Mouse (Mus musculus): ENCODE data around the gene Ryr1.
"Not testable (repeated sequence)": the region's sequence is repeated elsewhere in the genome, so short reads cannot be mapped to it uniquely, and the experiment has no call there.

The Ryr1 gene

DNA sequence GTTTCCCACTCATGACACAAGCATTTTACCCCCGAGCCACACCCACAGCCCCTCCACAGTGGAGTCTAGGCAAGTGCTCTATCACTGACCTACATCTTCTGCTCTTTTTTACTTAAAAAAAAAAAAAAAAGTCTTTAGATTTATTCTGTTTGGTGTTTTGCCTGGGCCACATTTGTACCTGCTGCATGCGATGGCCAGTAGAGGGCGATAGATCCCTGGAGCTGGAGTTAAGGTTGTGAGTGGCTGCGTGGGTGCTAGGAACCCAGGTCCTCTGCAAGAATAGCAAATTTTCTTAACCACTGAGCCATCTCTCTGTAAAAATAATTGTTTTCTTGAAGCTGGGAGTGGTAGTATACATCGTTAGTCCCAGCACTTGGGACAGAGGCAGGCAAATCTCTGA lies 133.4 kb downstream of the Ryr1 start:
- peak; percentile 62 for DNase-seq (ENCODE audit: low read depth, low spot score)

DNA sequence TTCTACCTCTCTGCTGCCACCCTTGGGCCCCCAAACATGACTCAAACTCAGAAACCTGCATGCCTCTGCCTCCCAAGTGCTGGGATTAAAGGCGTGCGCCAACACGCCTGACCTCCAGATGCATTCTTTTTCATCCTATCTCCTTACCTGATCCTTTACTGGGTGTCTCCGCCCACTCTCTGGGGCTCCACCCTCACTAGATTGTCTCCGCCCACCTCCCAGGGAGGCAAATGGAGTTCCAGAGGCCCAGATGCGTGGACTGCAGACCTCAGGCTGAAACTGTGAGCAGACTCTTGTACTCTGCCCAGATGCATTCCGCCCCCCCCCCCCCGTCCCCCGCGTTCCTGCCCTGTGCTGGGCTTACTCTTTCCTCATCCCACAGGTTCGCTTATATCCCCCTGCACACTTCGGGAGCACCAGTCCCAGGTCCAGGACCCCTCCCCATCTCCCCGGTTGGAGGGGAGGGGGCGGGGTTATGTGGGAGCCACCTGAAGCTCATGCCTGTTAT lies 134.2 kb downstream of the Ryr1 start:
- DNase-seq (ENCODE audit: low read depth, low spot score), result no peak

- no peak for DNase-seq (ENCODE audit: low read depth, low spot score)
Measured at GRCm38 (mm10) chr7:28985207-28985606, 139.8 kb downstream of the Ryr1 start.

DNA sequence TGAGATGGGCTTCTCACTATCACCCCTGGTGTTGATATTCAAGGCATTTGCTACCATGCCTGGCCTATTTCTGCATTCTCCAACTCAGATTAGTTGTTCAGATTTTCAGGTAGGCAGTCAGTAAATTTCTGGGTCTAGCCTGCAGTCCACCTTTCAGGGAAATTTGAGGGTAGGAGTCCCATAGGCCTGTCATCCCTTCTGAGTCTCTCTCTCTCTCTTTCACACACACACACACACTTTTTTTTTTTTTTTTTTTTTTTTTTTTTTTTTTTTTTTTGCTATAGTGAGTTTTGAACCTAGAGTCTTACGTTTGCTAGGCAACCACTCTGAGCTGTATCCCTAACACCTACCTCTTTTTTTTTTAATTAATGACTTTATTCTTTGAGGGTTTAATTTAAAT lies 140.5 kb downstream of the Ryr1 start:
- DNase-seq (ENCODE audit: low read depth, low spot score), result no peak

DNA sequence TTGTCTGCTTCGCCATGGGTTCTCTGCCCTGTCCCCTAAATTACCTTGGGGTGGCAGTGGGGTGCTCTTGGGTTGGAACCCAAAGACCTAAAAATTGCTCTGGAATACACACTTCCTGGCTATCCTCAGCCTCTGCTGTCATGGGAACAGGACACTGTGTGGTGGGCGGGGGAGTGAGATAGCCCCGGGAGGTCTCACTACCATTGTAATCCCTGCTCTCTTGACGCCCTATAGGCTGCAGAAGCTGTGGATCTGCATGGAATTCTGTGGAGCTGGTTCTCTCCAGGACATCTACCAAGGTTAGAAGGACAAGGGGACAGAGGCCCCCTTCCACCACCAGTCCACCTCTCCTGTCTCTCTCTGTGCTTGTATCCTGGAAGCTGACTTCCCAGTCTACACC lies 141.1 kb downstream of the Ryr1 start:
- DNase-seq (ENCODE audit: low read depth, low spot score), result no peak

GRCm38 (mm10) chr7:28983141-28983564 lies 141.8 kb downstream of the Ryr1 start:
- DNase-seq (ENCODE audit: low read depth, low spot score), result peak; percentile 54

DNA sequence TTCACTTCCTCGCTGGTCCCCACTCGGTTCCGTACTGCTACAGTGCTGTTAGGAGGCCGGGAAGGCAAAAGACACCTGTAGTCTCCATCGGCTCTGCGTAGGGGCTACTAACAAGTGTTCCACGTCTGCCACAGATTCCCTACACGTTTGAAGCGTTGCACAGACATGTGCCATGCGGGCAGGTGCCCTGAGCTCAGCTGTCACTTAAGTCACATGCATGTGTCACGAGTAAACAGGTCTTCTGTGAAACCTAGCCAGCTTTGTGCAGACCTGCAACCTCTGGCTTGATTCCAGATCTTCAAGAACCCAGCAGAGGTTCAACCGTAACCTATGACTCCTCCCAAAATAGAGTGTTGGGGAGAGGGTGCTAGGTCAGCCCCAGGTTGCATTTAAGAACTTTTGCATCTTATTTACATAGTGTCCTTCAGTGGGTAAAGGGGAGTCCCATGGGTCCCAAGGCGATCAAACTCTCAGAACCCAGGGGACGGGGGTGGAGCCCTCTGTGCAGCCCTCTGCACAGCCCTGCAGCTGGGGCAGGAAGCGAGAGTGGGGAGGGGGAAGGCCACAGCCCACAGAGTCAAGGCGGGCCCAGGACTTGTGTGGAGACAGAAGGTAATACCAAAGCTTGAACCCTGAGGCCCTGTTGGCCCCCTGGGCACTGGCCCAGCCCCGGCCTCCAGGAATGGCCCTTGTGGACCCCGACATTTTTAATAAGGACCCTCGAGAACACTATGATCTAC lies 142.5 kb downstream of the Ryr1 start:
- DNase-seq (ENCODE audit: low read depth, low spot score), result peak; percentile 87

DNA sequence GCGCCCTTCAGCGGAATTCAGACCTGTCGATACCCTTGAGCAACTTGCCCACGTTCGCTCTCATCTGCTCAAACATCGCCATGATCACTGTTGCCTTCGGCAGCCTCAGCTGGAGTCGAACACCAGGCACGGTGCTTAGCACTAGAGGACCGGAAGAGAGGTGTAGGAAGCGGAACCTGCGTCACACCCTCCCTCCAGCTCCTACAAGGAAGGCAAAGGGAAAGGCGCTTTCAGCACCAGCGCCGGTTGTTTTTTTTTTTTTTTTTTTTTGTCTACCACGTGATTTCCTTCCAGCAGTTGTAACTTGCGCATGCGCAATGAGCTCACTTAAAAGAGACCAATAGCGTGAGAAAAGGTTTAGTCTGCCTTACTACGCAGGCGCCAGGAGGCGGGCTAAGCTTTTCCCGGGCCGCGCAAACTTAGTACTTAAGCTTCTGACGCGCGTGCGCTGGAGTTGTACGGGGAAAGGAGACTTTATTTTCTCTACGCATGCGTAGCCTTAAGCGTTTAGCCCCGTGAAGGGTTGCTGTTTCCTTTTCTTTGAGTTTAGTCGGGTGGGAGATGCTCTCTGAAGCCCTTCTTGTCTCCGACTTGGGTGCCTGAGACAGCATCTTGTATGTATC lies 143.2 kb downstream of the Ryr1 start, which contains the start of the genes Eif3k and Map4k1:
Eif3k (minus strand) TSS at position 214 of the 623 bp plus-strand sequence.
Map4k1 (plus strand) TSS at position 400 of the 623 bp plus-strand sequence.
- DNase-seq (ENCODE audit: low read depth, low spot score), result peak; percentile 99

GRCm38 (mm10) chr7:28977556-28977955 lies 147.4 kb downstream of the Ryr1 start:
- no peak for DNase-seq (ENCODE audit: low read depth, low spot score)

DNA sequence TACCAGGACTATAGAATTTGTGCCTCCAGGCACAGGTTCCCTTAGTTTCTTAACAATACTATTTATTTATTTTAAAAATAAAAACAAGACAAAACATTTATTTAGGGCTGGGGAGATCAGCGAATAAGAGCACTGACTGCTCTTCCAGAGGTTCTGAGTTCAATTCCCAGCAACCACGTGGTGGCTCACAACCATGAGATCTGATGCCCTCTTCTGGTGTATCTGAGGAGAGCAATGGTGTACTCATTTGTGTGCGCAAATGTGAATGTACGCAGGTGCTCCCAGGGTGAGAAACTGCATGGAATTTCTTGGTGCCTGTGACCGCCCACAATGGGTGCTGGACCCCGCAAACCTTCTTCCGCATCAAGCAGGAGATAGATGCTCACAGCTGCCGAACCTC lies 152.0 kb downstream of the Ryr1 start:
- peak; percentile 49 for DNase-seq (ENCODE audit: low read depth, low spot score)

- peak; percentile 90 for DNase-seq (ENCODE audit: low read depth, low spot score)
Measured at GRCm38 (mm10) chr7:28972542-28972985, 152.4 kb downstream of the Ryr1 start.

GRCm38 (mm10) chr7:28971770-28972269 lies 153.2 kb downstream of the Ryr1 start:
- no peak for DNase-seq (ENCODE audit: low read depth, low spot score)

DNA sequence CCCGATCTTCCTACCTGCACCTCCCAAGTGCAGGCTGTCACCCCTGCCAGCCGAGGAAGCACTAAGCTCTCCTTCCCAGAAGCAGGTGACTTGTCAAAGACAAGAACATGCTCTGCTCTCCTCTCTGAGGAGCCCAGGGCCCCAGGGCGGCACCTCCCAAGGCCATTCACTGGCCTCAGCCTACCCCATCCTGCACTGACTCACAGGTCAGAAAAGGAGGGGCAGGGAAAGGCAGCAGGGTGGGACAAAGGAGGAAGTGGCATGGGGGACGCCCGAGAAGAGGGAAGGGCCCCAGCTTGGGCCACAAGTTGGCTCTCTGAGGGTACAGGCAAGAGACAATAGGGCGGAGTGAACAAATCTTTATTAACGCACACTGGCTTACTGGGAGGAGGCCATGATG lies 153.9 kb downstream of the Ryr1 start:
- DNase-seq (ENCODE audit: low read depth, low spot score), result no peak

DNA sequence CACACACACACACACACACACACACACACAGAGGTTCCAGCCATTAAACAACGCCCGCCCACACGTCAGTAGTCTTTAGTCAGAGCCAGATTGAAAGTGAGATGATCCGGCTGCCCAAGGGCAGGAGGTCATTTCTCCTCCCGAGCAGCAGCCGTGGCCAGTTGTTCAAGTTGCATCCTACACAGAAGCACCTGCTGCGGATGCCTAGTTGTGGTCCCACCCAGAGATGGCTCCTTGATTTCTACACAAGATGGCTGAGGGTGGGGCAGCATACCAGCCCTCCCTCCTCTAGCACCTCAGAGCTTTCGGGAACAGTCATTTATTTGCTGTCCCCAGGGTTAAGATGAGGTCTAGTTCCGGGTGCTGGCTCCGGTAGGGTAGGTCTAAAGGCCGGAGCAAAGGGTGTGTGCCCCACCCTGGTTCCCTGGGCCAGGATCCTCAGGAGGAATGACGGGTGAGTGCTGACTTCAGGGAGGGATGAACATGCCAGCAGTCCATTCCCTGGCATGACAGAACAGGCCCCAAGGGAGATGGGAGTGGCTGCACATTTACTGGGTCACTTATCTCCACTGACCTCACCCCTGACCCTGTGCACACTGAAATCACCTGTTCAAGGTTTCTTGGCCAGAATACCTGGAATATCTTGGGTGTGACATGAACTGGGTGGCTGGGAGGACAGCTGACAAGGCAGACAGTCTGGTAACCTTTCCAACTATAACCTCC lies 155.1 kb downstream of the Ryr1 start:
- DNase-seq (ENCODE audit: low read depth, low spot score), result no peak

DNA sequence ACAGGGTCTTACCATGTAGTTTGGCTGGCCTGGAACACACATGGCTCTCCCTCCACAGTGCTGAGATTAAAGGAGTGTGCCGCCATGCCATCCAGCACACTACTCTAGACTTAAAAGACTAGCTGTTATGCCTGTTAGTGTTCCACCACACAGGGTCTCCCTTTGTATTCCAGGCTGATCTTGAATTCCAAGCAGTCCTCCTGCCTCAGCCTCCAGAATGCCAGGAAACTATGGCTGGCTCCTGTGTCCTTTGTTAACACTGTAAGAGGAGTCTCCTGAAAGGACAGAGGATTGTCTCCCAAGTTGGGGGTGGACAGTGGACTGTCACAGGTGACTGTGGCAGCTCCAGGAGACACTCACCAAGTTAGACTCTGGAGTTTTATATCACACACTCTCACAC lies 155.7 kb downstream of the Ryr1 start:
- DNase-seq (ENCODE audit: low read depth, low spot score), result no peak

DNA sequence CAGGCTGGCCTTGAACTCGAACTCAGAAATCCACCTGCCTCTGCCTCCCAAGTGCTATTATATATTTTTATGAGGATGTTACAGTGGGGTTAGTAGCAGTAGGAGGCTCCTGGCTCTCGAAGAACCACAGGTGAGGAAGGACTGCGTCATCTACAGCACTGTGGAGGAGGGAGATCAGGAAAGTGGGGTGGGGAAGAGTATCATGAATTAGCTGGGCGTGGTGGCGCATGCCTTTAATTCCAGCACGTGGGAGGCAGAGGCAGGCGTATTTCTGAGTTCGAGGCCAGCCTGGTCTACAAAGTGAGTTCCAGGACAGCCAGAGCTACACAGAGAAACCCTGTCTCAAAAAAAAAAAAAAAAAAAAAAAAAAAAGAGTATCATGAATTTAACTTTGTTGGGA lies 156.9 kb downstream of the Ryr1 start:
- DNase-seq (ENCODE audit: low read depth, low spot score), result not testable (repeated sequence)

DNA sequence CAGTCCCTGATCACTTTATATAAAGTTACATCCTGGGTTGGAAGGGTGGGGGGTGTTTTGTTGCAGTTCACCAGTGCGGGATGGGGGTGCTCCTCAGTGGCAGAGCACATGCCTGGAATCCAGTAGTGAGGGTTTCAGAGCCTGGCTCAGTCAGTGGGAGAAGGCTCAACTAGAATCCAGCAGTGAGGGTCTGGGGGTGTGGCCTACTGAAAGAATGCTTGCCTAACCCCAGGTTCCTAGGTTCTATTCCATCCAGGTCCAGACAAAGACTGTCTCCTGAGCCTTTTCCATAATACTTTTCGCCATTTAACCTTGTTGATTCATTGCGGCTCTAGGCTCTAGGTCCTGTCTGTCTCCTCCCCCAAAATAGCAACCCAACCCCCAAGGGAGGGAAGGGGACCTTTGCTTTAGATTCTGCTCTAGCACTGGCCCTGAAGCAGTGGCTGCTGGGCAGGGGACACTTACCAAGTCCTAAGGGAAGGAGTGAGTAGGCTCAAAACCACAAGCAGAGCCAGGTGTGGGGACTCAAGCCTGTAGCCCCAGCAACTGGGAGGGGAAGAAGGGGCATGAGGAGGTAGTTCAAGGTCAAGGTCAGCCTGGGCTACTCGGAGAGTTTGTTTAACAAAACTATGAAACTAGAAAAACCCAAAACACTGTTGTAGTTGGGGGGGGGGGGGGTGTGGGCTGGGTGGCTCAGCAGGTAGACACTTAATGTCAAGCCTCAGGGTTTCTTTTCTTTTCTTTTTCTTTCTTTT lies 158.1 kb downstream of the Ryr1 start:
- no peak for DNase-seq (ENCODE audit: low read depth, low spot score)

GRCm38 (mm10) chr7:28966181-28966580 lies 158.8 kb downstream of the Ryr1 start:
- DNase-seq (ENCODE audit: low read depth, low spot score), result no peak

DNA sequence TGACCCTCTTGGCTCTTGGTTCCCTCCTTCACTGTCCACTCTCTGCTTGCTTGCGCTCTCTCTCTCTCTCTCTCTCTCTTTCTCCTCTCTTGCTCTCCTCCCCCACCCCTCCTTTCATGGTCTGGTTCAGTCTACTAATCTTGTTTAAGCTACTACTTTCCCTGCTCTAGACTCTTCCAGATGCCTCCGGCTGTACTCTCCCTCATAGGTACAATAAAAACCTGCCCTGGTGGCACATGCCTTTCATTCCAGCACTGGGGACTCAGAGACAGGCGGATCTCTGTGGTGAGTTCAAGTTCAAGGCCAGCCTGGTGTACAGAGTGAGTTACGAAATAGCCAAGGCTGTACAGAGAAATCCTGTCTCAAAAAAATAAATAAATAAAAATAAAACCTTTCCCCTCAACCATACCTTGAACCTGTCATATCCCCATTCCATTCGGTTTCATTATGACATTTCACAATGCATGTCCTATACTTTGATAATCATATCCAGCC lies 159.6 kb downstream of the Ryr1 start:
- DNase-seq (ENCODE audit: low read depth, low spot score), result no peak

DNA sequence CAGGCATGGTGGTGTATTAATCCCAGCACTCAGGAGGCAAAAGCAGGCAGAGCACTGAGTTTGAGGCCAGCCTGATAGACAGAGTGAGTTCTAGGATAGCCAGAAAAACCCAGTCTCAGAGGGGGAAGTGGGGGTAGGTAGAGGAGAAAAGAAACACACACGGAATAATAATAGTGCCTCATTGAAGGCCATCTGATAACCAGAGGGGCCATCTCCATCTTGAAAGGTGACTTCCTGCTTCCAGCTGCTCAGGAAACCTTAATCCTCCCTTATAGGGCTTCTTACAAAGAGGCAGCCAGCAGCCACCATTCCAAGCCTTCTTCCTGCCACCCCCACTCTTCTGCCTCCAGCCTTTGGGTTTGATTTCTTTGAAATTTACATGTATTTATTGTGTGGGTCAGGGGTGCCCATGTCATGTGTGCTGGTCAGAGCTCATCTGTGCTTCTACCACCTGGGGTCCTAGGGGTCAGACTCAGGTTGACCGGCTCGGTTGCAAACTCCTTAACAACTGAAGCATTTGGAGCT lies 161.5 kb downstream of the Ryr1 start:
- no peak for DNase-seq (ENCODE audit: low read depth, low spot score)

All from CD4-positive, CD25-positive, alpha-beta regulatory T cell, adult 2 months (primary cell).